Mouse (Mus musculus) telencephalon, adult 2 months (tissue): Measurements from ENCODE around the gene Trat1.

Experiments used
- DNase-seq: peaks from one replicate; pipeline ENCODE4 v3.0.0-alpha.2; 2011; ENCODE audit warnings: low read depth, low spot score

Trat1 gene

GRCm38 (mm10) chr16:48720259-48720658 is 51.6 kb downstream of the Trat1 start:
- no peak for DNase-seq

GRCm38 (mm10) chr16:48719679-48720078 is 52.1 kb downstream of the Trat1 start:
- no peak for DNase-seq

- DNase-seq: no peak
These were observed 55.5 kb downstream of the Trat1 start for GRCm38 (mm10) chr16:48716343-48716742.

GRCm38 (mm10) chr16:48701896-48702295 is 69.9 kb downstream of the Trat1 start:
- no peak for DNase-seq
